Mouse (Mus musculus): ENCODE data around the gene Panx2. TPM values are rescaled to one million over a fixed set of nuclear protein-coding genes. Genes with fewer than 3 reads are reported as not detected.

Gene Panx2
- polyA plus RNA-seq, 2 experiments from 2014 or later = not detected

DNA sequence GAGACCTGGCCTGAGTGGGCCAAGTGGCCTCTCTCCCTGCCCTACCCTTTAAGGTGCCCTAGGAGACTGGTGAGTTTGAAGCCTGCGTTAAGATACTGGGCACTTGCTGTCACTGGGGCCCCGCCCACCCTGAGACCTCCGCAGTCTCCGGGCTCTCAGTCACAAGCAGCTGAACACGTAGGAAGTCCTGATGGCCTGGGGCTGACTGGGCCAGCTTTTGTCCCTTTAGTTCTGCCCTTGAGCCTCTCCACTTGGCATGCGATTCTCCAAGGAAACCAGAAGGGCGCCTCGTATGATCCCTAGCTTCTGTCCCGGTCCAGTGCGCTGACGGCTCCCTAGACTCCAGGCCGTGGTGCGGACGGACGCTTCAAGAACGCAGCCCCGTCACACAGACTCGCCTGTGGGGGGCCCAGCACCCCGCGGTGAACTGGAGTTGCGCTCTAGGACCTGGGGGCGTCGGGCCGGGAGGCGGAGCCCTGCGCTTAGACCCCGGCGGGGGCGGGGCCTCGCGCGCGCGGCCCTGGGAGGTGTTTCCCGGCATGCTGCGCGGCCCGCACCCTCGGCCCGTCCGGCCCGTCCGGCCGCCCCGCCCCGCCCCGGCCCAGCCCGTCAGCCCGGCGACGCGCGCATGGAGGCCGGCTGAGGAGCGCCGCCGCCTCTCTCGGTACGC lies 16.1 kb downstream of the Panx2 start:
- ATAC-seq = peak; percentile 52

DNA sequence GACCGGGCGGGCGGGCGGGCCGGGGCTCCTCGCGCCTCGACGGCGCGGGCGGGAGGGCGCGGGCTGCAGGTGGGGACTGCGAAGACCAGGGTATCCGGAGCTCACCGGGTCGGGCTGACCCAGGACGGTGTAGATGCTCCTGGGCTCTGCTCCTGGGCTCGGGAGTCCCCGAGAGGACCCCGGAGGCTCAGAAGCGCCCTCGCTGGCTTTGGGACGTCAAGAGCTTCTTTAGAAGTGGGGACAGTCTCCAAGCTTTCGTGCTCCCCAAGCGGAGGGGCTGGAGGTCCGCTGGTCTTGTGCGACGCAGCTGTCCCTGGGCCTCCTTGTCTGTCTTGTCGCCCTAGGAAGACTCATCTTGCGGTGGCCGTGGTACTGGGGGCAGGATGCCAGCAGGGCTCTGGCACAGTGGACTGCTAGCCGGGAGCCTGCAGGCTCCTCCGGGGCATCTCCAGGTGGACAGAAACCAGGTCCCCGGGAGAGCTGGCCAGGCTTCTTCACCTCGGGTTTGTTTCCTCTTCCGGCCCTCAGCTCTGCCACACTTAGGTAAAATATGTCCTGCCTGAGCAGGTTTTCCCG lies 16.7 kb downstream of the Panx2 start:
- no peak for ATAC-seq

DNA sequence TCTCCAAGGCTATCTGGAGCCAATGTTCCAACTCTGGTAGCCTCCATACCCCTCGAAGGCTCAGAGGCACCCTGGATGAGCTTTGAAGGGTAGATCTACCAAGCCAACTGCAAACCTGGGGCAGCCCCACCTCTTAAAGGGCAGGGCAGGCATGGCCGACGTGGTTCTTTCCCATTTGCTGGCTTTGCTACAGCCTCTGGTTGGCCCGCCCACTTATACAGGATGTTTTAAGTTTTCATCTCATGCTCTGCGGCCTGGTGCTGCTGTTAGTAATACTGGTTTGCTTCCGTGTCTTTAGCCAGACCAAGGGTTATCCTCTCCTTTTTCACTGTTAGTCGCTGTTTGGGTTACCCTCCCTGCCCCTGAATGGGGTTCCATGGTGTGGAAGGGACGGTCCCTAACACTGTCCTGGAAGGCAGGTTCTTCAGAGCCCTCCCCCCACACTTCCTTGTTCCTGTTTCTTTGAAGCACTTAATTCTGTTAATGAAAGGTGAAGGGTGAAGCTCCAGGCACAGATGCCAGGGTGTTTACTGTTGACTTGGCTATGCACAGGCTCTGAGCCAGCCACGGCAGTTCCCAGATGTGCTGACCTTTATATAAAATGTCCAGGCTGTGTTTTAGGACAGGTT lies 18.8 kb downstream of the Panx2 start:
- ATAC-seq = peak; percentile 90

DNA sequence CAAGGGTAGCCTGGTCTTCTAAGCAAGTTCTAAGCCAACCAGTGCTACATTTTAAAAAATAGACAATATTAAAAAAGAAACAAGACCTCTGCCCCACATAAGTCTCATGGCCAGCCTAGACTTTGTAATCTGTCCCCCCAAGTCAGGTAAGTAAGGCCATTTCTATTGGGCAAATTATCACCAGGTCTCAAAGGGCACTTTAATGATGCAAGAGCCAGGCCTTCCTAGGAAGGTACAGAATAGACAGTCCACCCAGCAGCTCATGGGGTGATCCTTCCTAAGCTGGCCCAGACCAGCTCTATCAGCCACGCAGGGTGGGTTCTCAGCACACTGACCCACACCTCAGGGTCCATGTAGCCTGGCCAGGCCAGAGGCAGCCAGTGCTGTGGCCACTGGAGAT lies 24.4 kb downstream of the Panx2 start:
- ATAC-seq = no peak

DNA sequence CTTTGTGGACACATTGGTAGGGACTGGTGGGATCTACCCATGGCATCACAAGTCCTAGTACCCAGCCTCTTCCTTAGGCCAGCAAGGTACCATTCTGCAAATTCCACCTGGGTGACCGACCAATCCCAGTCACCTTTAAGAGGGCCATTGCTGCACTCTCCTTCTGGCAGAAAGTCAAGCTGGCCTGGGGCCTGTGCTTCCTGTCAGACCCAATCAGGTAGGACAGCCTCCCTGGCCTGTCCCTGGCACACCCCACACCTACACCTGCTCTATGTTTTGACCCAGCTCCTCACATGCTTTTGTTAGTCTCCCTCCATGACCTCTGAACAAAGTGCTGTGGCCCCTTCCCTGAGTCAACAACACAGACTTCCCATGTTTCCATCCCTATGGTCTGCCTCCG lies 25.3 kb downstream of the Panx2 start:
- ATAC-seq = no peak

DNA sequence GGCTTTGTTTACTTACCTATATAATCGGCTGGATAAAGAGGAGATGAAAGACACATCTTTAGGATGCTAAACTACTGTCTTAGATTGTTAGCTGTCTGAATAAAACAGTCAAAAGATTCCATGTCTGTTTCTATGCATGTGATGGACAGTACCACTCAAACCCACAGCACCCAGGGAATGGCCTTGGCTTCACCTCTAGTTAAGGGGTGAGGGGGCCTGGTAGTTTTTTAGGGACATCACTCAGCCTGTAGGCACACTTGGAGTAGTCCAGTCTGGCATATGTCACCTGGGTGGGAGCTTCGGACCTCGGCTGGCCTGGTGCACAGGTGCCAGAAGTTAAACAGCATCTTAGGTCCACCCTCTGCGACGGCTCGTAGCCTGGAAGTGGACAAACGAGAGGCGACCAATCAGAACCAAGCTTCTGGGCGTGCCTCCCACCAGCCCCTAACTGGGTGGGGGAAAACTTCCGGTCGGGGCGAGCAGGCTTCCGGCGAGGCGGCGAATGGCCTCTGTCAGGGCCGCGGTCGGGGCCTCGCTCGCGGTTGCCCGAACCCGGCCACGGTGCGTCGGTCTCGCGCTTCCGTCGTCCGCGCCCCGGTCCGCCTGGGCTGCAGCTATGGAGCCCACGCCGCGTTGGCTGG lies 29.2 kb downstream of the Panx2 start, which contains the start of gene Selenoo:
Gene Selenoo, plus strand, starts transcription at position 478 of the 641 bp plus-strand sequence.
- ATAC-seq = peak; percentile 95

DNA sequence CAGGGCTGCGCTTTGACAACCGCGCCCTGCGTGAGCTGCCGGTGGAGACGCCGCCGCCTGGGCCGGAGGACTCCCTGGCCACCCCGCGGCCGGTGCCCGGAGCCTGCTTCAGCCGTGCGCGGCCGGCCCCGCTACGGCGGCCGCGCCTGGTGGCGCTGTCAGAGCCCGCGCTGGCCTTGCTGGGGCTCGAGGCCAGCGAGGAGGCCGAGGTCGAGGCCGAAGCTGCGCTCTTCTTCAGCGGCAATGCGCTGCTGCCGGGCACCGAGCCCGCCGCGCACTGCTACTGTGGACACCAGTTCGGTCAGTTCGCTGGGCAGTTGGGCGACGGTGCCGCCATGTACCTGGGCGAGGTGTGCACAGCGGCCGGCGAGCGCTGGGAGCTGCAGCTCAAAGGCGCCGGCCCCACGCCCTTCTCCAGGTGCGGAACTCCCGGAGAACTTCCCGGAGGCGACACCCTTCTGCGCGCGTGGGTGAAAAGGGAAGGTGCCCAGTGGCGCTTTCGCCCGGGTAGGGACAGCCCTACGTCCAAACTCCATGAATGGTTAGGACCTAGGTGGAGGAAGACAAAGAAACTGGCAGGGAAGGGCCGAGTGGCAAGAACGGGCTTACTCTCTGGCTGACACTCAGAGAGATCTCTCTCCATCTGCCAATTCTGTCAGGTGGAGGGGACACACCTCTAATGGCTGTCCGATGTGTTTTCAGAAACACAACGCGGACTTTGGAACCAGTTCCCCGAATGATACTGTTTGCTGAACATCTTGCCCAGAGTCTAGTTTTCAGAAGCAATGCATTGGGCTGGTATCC lies 29.9 kb downstream of the Panx2 start:
- ATAC-seq = no peak

DNA sequence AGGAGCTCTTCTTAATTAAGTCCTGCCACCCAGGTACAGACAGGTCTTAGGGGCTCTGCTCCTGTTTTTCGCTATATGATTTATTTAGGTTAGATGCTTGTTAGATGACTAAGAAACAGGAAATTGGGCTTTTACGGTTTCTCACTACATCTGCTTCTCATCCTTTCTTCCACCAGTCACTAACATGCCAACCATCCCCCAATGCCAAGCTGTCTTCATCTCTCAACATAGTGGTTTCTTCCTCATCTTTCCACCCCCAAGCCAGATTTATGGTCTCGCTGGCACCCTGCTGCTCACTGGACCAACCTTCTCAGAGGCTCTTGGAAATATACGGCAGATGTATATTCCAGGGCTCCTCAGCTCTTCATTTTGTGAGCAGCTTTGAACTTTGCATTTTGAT lies 31.1 kb downstream of the Panx2 start:
- no peak for ATAC-seq

DNA sequence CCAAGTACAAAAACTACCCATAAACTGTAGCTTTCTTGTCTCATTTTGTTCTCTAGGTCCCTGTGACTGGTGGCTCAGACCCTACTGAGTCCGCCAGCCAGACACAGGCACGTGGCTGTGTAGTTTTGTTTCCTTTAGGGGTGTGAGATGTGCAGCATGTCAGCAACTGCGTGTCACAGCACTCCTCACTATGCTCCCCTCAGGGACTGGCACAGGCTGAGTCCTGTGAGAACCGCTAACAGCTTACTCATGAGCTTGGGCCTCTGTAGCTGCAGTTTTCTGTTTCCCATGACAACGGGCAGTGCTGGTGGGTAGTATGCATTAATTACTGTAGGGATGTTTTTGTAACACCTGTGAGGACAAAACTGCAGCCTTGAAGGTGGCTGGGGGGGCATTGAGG lies 32.6 kb downstream of the Panx2 start:
- ATAC-seq = no peak

DNA sequence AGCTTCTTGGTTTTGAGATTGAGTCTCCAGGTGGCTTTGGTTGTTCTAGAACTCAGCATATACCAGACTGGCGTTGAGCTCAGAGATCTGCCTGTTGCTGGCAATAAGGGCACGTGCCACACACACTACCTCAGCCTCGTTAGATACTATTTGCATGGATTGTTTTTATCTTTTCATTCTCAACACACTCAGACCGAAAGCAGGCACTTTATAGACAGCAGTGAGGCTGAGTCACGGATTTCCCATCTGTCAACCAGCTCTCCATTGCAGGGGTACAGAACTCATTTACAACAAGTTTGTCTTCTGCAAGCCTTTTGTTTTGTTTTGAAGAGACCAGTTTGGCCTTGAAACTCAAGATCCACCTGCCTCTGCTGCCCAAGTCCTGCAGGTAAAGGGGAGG lies 37.9 kb downstream of the Panx2 start:
- ATAC-seq = no peak

DNA sequence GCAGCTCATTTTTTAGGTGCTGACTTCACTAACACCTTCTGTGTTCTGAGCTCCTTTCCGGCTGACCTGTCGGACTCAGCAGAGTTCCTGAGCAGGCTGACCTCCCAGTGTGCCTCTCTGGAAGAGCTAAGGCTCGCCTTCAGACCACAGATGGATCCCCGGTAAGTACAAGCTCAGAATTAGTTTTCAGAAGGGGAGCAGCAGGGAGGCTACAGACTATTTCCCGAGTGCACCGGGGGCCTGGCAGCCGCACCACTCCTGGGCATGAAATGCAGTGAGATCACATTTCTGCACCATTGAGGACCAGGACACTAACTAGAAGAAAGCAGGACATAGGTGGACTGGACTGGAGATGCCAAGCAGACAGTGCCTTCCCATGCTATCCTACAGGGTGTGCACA lies 39.1 kb downstream of the Panx2 start:
- no peak for ATAC-seq

DNA sequence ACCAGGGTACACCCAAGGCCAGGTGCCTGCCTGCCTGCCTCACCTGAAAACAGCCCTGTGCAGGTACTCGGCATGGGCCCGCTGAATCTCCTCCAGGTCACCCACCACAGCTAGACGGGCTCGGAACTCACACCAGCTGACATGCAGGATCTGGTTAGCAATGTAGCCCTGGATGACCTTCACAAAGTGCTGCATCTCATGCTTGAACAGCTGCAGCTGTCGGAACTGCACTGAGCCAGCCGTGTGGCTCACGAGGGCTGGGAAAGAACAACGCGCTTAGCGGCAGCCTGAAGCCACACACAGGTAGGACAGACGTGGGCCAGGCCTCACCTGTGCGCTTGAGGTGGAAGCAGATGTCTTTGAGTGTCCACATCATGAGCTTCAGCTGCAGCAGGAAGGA lies 41.3 kb downstream of the Panx2 start:
- ATAC-seq = no peak

DNA sequence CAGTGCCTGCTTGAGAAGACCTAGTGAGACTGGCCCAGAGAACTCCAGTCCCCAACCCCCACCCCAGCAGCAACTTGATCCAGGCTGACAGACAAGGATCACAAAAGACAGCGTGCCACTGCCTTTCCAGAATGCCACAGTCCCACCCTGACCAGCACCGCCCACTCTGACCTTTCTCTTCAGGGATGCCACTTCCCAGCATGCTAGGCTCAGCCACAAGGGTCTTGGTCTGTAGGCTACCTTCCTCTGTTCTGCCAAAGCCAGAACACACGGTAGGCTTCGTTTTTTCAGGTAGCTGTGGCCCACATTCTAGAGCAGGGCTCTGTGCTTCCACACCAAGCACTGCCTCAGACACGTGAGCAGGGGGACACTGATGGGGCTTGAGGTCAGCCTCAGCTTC lies 43.1 kb downstream of the Panx2 start:
- no peak for ATAC-seq

DNA sequence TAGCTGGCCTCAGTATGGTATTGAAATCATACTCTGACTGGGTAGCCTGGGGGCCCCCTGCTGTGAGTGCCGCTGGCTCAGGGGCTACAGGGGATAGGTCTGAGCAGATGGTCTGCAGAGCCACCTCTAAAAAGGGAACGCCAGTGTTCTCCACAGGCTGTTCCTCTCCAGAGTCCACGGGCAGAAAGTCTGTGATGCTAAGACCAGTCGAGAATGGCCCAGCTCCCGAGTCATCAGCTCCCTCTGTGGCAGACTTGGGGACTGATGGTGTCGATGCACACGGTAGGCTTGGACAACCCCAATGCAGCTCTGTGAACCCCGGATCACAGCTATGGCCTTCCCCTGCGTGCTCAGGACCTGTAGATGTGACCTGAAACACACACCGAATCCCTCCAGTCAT lies 44.4 kb downstream of the Panx2 start:
- no peak for ATAC-seq

DNA sequence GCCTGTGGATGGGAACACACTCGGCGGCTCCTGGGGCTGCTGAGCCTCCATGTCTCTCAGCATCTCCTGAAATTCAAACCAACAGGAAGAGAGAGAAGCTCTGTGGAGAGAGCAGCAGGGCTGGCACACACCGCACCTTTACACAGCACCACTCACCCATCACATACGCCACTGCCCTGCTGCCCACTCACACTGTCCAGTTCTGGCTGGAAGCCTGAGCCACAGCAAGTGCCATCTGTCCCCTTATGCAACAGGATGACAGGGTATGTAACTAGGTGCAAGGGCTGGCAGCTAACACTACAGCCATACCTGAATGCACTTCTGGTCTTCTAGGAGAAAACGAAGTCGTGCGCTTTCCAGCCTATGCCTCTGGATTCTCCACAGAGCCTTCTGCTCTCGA lies 44.9 kb downstream of the Panx2 start:
- ATAC-seq = no peak

DNA sequence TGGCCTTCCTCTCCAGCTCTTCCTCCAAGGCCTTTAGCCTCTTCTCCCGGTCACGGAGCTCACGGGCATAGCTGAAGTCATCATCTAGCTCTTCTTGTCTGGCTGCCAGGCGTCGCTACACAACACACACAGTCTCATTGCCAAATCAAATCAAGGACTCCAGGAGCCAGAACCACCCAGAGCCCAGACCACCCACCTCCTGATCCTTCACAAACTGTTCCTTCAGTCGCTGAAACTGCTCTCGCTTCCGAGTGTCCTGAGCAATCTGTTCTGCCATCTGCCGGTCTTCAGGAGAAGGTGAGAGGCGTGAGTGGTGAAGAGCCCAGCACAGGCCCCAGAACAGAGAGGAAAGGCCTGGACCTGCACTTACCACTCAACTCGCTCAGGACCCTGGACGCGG lies 46.5 kb downstream of the Panx2 start:
- ATAC-seq = no peak

DNA sequence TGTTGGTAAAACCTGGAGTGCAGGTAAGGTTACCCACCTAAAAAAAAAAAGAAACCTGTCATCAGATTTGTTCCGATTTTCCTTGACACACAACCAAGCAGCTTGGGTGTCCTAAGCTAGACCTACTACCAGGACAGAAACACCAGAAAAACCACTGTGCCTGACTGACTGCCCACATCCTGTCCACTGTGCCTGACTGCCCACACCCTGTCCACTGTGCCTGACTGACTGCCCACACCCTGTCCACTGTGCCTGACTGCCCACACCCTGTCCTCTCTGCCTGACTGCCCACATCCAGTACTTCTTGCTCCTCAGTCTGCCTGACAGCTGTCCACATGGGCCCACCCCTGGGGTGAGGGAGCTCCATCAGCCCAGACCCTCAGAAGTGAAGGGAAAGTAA lies 47.4 kb downstream of the Panx2 start:
- no peak for ATAC-seq

DNA sequence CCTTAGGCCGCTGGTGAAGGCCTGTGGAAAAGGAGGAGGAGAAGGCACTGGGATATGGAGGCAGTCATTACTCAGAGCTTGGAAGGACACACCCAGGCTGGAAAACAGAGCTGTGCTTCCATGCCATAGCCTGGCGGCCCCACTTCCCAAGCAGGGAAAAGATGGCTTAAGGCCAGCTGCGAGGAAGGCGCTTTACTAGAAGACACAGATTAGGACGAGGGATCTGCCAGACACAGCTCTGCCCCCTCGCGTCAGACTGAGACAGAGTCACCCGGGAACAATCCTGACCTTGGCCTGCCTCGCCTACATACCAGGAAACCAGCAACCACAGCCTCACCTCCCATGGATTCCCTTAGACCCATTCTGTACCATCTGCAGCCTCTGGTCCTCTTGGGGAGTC lies 50.6 kb downstream of the Panx2 start:
- no peak for ATAC-seq

DNA sequence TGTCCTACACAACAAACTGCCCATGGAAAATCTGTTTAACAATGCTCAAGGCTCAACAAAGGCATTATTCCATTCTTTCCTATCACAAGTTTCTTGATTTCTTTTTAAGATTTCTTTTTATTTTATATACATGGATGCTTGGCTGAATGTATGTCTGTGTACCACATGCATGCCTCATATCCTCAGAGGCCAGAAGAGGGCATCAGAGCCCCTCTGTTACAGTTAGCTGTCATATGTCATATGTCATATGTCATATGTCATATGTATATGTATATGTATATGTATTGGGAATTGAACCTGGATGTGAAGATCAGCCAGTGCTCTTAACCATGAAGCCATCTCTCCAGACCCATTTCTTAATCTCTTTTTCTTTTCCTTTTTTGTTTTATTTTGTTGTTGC lies 58.5 kb downstream of the Panx2 start:
- ATAC-seq = peak; percentile 55

DNA sequence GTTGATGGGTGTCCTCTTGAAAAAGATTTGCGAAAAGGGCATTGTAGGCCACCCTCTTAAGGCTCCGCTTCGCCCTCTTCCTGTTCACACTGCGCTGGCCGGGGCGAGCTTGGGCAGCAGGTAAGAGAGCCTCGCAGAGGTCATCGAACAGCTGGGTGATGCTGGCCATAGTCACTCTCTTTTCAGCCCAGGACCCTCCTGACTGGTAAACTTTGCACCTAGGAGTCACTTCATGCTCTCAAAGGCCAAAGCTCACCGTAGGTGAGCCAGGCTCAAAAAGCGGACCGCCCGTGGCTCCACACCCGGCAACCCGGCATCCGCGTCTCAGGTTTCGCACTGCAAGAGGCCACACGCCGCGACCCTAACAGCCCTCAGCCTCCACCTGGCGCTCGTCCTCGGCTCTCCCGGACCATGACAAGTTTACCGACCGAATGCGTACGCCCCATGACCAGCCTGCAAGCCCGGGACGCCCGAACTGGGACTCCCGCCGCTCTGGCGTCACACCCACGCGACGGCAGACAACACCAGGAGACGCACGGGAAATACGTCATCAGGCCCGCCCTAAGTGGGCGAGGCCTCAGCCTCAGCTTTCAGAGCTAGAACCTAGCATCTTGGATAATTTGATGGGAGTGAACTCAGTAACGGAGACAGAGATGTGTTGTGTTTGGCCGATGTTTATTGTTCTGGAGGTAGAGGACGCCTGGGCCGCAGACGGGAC lies 63.3 kb downstream of the Panx2 start, which contains the start of gene Tubgcp6:
Gene Tubgcp6, minus strand, starts transcription at position 464 of the 718 bp plus-strand sequence.
- ATAC-seq = peak; percentile 82

All from activated CD4-positive, CD25-positive, alpha-beta regulatory T cell, adult 4 months (primary cell).